Mouse (Mus musculus): Measurements from ENCODE around the gene Akap7.

- TF ChIP-seq CTCF (IDR thresholded peaks at IDR 0.05; ENCODE audit: extremely low read depth, insufficient read depth, insufficient read length, insufficient replicate concordance): no peak
- no peak for TF ChIP-seq POLR2A (IDR thresholded peaks at IDR 0.05; ENCODE audit: low read depth, low read length)
Observed at GRCm38 (mm10) chr10:25321198-25321597, 13.5 kb upstream of the Akap7 start.
